Mouse (Mus musculus): Measurements from ENCODE around the gene Ndufa3.
"Not testable (repeated sequence)": the region's sequence is repeated elsewhere in the genome, so short reads cannot be mapped to it uniquely, and the experiment has no call there.

The Ndufa3 gene

GRCm38 (mm10) chr7:3617242-3617995 is at the start of gene Ndufa3:
Gene Ndufa3 (plus strand): TSS chr7:3617373.
- DNase-seq (ENCODE audit: inconsistent ontology term) = peak; percentile 95

GRCm38 (mm10) chr7:3569725-3570124 is 47.4 kb upstream of the Ndufa3 start:
- no peak for DNase-seq (ENCODE audit: inconsistent ontology term)

DNA sequence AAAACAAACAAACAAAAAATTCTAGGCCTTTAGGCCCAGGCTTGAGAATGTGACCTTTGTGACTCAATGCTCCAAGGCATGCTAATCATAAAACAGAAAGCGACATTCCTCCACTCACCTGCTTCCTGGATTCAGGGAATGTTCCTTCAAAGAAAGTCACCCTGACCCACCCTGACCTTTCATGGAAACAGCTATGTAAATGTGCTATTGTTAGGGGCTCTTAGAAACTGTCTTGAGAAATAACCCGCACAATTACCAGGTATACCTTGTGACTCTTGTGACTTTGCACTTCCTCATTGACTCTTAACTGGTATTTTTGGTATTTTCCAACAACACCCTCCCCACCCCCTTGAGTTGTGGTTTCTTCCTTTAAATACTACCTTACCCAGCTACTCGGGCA is 46.6 kb upstream of the Ndufa3 start:
- DNase-seq (ENCODE audit: inconsistent ontology term) = not testable (repeated sequence)

- DNase-seq (ENCODE audit: inconsistent ontology term) = no peak
These were observed 45.3 kb upstream of the Ndufa3 start for GRCm38 (mm10) chr7:3571847-3572246.

DNA sequence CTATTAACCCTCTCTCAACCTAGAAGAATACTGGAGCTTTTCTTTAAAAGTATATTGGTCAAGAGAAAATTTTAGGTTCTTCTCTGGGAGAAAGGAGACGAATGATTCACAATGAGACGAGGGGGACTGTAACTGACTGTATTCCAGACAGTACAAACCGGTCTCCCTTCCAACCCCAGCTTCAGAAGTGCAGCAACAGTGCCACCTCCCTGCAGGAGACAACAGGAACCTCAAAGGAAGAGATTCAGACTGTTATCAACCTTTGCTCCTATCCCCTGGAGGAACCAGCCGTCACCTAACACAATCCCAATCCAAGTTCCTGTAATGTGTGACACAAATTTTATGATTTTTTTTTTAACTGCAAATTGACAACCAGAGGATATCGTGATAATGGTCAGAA is 43.0 kb upstream of the Ndufa3 start:
- no peak for DNase-seq (ENCODE audit: inconsistent ontology term)

GRCm38 (mm10) chr7:3576354-3577124 is 40.6 kb upstream of the Ndufa3 start:
- DNase-seq (ENCODE audit: inconsistent ontology term) = no peak

DNA sequence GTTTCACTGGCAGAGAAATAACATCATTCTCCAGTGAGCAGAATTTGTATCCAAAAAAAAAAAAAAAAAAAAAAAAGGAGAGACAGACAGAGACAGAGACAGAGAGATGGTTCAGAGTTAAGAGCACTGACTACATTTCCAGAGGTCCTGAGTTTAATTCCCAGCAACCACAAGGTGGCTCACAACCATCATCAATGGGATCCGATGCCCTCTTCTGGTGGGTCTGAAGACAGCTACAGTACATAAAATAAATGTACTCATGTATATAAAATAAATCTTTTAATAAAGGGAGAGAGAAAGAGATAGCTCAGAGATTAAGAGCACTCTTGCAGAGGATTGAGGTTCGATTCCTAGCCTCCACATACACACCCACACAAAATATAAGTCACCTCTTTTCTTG is 39.0 kb upstream of the Ndufa3 start:
- no peak for DNase-seq (ENCODE audit: inconsistent ontology term)

DNA sequence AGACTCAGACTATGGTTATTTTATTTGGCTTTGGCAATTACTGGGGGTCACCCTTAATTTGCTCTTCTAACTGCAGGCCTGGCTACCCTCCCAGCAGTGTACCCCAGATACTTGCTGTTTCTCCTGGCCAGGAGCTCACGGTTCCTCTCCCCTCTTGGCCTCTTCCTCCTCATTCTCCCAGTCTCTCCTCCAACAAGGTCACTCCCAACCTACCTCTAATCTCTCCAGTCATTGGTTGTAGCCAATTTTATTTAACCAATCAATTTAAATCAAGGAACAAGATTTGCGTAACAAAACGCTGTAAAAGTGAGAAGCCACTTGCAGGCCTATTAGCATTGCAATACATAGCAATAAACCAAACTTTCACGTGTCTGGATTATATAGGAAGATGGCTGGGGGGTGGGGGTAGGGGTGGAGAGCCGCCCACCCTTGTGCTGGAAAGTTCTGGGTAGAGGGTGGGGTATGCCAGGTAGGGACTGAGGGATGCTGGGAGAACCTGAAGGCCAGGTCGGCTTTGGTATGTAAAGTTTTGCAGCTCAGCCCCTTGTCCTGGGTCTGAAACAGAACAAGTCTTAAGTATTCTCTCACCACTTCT is 38.1 kb upstream of the Ndufa3 start:
- no peak for DNase-seq (ENCODE audit: inconsistent ontology term)

DNA sequence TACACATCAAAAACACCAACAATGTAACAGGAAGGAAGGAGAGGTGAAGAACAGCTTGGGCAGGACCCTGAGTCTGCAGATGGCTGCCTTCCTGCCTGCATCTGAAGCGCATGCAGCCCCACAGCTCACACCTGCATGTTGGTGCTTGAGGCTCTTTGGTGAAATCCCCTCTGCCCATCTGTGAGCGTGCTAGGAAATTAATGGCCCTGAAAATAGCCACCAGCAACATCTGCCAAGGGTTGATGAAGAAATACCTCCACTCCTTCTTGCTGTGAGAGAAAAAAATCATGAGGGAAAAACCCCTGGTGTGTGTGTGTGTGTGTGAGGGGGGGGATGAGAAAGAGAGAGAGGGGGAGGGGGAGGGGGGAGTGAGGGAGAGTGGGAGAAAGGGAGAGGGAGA is 37.1 kb upstream of the Ndufa3 start:
- no peak for DNase-seq (ENCODE audit: inconsistent ontology term)

DNA sequence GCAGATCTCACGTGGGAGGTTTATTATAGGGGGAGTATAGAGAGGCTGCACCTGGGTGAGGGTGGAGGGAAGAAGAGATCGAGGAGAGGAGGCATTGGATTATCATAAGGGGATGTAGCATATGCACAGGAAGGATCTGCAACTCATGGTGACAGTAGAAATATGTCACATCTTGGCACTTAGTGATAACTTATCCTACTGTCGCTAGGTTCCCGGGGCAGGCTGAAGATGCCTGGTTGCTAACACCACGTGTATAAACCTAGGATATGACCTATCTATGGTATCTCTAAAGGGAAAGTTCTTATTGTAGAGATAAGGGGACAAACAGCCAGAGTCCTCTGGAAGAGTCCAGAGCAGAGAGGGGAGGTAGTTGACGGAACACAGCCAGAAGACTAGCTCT is 31.4 kb upstream of the Ndufa3 start:
- no peak for DNase-seq (ENCODE audit: inconsistent ontology term)

DNA sequence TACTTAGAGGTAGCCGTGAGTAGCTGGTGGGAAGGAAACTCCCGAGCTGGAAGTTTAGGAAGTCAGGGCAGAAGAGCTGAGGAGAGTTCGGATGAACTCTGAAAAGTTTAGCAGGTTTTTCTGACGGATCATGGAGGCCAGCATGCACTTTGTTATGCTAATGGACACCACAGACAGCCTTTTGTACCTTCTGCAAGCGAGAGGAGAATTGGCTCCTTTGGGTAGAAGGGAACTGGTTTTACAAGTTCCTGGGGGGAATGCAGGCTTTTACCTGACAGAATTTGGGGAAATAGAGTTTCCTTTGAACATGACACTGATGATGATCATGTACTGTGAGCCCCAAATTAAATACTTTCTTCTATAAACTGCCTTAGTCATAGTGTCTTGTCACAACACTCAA is 30.9 kb upstream of the Ndufa3 start:
- no peak for DNase-seq (ENCODE audit: inconsistent ontology term)

DNA sequence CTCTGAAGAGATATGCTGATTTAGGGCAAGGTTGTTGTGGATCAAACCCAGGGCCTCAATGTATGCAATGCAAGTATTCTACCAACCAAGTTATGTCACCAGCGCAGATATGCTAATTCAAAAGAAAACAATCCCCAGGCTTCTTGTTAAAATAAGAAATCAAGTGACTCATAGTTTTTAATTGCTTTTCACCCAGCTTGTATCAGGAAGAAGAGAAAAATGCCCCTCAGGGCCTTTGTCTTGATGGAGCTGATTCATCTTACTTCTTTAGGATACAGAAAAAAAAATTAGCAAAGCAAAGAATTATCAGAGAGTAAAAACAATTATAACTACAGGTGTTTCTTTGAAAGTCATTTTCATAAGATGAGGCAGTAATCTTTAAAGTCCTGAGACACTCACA is 29.9 kb upstream of the Ndufa3 start:
- peak; percentile 20 for DNase-seq (ENCODE audit: inconsistent ontology term)

GRCm38 (mm10) chr7:3590550-3590949 is 26.6 kb upstream of the Ndufa3 start:
- no peak for DNase-seq (ENCODE audit: inconsistent ontology term)

- DNase-seq (ENCODE audit: inconsistent ontology term) = no peak
These were observed 25.6 kb upstream of the Ndufa3 start for GRCm38 (mm10) chr7:3591534-3591933.

- no peak for DNase-seq (ENCODE audit: inconsistent ontology term)
These were observed 23.3 kb upstream of the Ndufa3 start for GRCm38 (mm10) chr7:3593855-3594254.

GRCm38 (mm10) chr7:3594686-3595085 is 22.5 kb upstream of the Ndufa3 start:
- DNase-seq (ENCODE audit: inconsistent ontology term) = no peak

- DNase-seq (ENCODE audit: inconsistent ontology term) = no peak
These were observed 22.0 kb upstream of the Ndufa3 start for GRCm38 (mm10) chr7:3595146-3595545.

DNA sequence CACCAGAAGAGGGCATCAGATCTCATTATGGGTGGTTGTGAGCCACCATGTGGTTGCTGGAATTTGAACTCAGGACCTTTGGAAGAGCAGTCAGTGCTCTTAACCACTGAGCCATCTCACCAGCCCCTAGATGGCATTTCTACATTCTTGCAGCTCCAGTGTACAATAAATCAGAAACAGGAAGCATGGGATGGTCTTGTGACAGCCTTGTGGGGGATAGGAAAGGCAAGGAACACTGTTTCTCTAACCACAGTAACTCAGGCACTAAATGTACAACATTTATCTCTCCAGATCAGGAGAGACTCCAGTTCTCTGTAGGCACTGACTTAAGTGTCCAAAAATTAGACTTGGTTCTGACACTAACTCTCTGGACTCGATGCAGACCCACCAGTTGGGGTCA is 19.4 kb upstream of the Ndufa3 start:
- DNase-seq (ENCODE audit: inconsistent ontology term) = not testable (repeated sequence)

- DNase-seq (ENCODE audit: inconsistent ontology term) = peak; percentile 48
These were observed 16.1 kb upstream of the Ndufa3 start for GRCm38 (mm10) chr7:3601119-3601518.

DNA sequence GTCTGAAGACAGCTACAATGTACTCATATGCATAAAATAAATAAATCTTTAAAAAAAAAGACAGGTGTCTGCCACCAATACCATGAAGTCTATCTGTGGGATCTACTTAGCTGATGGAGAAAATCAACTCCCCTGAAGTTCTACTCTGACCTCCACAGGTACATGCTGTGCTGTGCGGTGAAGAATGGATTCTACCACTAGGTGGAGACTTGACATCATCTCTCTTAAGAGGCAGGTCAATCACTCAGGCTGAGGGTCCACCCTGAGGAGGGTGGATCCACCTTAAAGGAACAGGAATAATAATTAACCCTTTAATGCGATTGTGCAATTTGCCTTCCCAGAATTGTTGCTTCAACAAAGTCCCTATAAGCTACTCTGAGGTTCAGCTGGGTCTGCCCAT is 10.4 kb upstream of the Ndufa3 start:
- DNase-seq (ENCODE audit: inconsistent ontology term) = no peak

- DNase-seq (ENCODE audit: inconsistent ontology term) = no peak
These were observed 9.8 kb upstream of the Ndufa3 start for GRCm38 (mm10) chr7:3607391-3607790.

DNA sequence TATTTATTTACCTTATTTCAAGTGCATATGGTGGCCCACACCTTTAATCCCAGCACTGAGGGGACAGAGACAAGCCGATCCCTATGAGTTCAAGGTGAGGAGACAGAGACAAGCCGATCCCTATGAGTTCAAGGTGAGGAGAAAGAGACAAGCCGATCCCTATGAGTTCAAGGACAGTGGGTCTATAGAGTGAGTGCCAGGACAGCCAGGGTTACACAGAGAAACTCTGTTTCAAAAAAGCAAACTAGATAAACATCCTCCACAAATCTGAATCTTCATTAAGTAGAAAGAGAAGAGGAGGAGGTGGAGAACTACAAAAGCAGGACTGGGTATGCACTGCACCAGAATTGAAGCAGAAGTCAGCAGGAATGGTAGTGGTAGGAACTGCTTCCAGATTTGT is 8.5 kb upstream of the Ndufa3 start:
- no peak for DNase-seq (ENCODE audit: inconsistent ontology term)

- no peak for DNase-seq (ENCODE audit: inconsistent ontology term)
These were observed 8.1 kb upstream of the Ndufa3 start for GRCm38 (mm10) chr7:3609082-3609481.

Measured in Muller cell, postnatal 12 days (primary cell).